In genomic region chr6:86849692-86850445, GRCm38 (mm10) we compare ENCODE assay signal across 8 mouse cellular contexts. TPM values are rescaled to one million over a fixed set of nuclear protein-coding genes. Genes with fewer than 3 reads are reported as not detected.
DNase-seq lines count a peak whose midpoint lies in the region; ATAC-seq and TF ChIP-seq lines count a peak whose summit lies in the region.

No protein-coding gene starts in this region.

- TF ChIP-seq CTCF in left cerebral cortex, adult 2 months (IDR thresholded peaks at IDR 0.05), result no peak; the same call in 1 of the 2 replicates

- no peaks in the 10 kb centered on the region for H3K36me3 ChIP-seq in forebrain, embryonic 14.5 days (ENCODE audit: control insufficient read depth, insufficient read depth, low read length)
- H3K36me3 ChIP-seq in hindbrain, embryonic 16.5 days (ENCODE audit: control insufficient read depth, insufficient read depth, low read length), result no peaks in the 10 kb centered on the region
- no peaks in the 10 kb centered on the region for H3K36me3 ChIP-seq in liver, embryonic 11.5 days (ENCODE audit: control insufficient read depth, insufficient read depth, low read length)
- H3K36me3 ChIP-seq in myocyte (ENCODE audit: control insufficient read depth, insufficient read depth), result peaks cover 5% of the 10 kb centered on the region

- no peaks in the 10 kb centered on the region for H3K9me3 ChIP-seq in forebrain, embryonic 14.5 days (replicated peaks; ENCODE audit: control insufficient read depth, low read length)
- H3K9me3 ChIP-seq in hindbrain, embryonic 16.5 days (ENCODE audit: control insufficient read depth, low read length), result no peaks in the 10 kb centered on the region
- H3K9me3 ChIP-seq in liver, embryonic 11.5 days (ENCODE audit: control insufficient read depth, low read length), result no peaks in the 10 kb centered on the region

- peak overlapping the region; percentile 86 for H3K4me2 ChIP-seq in forebrain, embryonic 14.5 days (ENCODE audit: low read length)
- peak overlapping the region; percentile 88 for H3K4me2 ChIP-seq in hindbrain, embryonic 16.5 days (ENCODE audit: low read length)
- H3K4me2 ChIP-seq in liver, embryonic 11.5 days, result peak overlapping the region; percentile 88
- peak overlapping the region; percentile 98 for H3K4me2 ChIP-seq in myocyte (ENCODE audit: low read depth)

- H3K79me2 ChIP-seq in myocyte (ENCODE audit: control insufficient read depth, insufficient read depth), result peaks cover 48% of the 10 kb centered on the region

- peak overlapping the region; percentile 86 for H3K4me3 ChIP-seq in left cerebral cortex, adult 2 months
- peak overlapping the region; percentile 76 for H3K4me3 ChIP-seq in forebrain, embryonic 14.5 days (ENCODE audit: low read depth, low read length)
- H3K4me3 ChIP-seq in hindbrain, embryonic 16.5 days (ENCODE audit: low read length), result peak overlapping the region; percentile 83
- H3K4me3 ChIP-seq in liver, embryonic 11.5 days (ENCODE audit: low read depth, low read length), result peak overlapping the region; percentile 85
- H3K4me3 ChIP-seq in myocyte, result peak overlapping the region; percentile 78

- H3K4me1 ChIP-seq in forebrain, embryonic 14.5 days (ENCODE audit: control insufficient read depth, insufficient read depth, low read length), result peaks cover 22% of the 10 kb centered on the region
- H3K4me1 ChIP-seq in hindbrain, embryonic 16.5 days (ENCODE audit: control insufficient read depth, insufficient read depth, low read depth, low read length), result peaks cover 37% of the 10 kb centered on the region
- peaks cover 38% of the 10 kb centered on the region for H3K4me1 ChIP-seq in liver, embryonic 11.5 days (replicated peaks; ENCODE audit: control insufficient read depth, insufficient read depth, low read length)

- ATAC-seq in forebrain, embryonic 14.5 days, result peak; percentile 74
- ATAC-seq in hindbrain, embryonic 16.5 days, result peak; percentile 55
- peak; percentile 48 for ATAC-seq in liver, embryonic 11.5 days (replicated peaks; ENCODE audit: low FRiP score)

- H3K9ac ChIP-seq in forebrain, embryonic 14.5 days (ENCODE audit: low read length), result peak overlapping the region; percentile 91
- peak overlapping the region; percentile 93 for H3K9ac ChIP-seq in hindbrain, embryonic 16.5 days (ENCODE audit: low read depth, low read length)
- peak overlapping the region; percentile 89 for H3K9ac ChIP-seq in liver, embryonic 11.5 days (ENCODE audit: low read depth, low read length)

- H3K27me3 ChIP-seq in forebrain, embryonic 14.5 days (replicated peaks; ENCODE audit: control insufficient read depth, insufficient read depth, low read length), result no peaks in the 10 kb centered on the region
- no peaks in the 10 kb centered on the region for H3K27me3 ChIP-seq in hindbrain, embryonic 16.5 days (replicated peaks; ENCODE audit: control insufficient read depth, insufficient read depth, low read length)
- H3K27me3 ChIP-seq in liver, embryonic 11.5 days (replicated peaks; ENCODE audit: control insufficient read depth, insufficient read depth, low read length), result no peaks in the 10 kb centered on the region
- no peaks in the 10 kb centered on the region for H3K27me3 ChIP-seq in myocyte (ENCODE audit: control insufficient read depth, insufficient read depth, insufficient read length)

- under 1% methylated on average over 36 of the region's 36 CpGs for WGBS in forebrain, embryonic 14.5 days
- WGBS in hindbrain, embryonic 16.5 days, result under 1% methylated on average over 33 of the region's 36 CpGs
- WGBS in liver, embryonic 11.5 days, result under 1% methylated on average over 36 of the region's 36 CpGs

- intact Hi-C loops in left cerebral cortex, adult 2 months (cut with DNase I), result loop anchor here (1.0 kb wide), 2 partner anchors 28 to 67 kb away; no protein-coding TSS in a partner anchor

- TF ChIP-seq POLR2A in myocyte (IDR thresholded peaks at IDR 0.05; ENCODE audit: insufficient read length, low read depth), result peak; percentile 38

- no peak for DNase-seq in left cerebral cortex, adult 2 months (ENCODE audit: extremely low spot score in 1 of 2, low spot score in 2 of 2)
- DNase-seq in left cerebral cortex, adult 11 months (ENCODE audit: low spot score), result no peak
- peak; percentile 63 for DNase-seq in adrenal gland, postnatal 10 days
- peak; percentile 61 for DNase-seq in forebrain, embryonic 14.5 days (ENCODE audit: low spot score)
- DNase-seq in liver, embryonic 11.5 days (ENCODE audit: low spot score), result no peak
- no peak for DNase-seq in T-cell, adult 2 months (ENCODE audit: low spot score)

- peak overlapping the region; percentile 100 for H3K27ac ChIP-seq in left cerebral cortex, adult 2 months
- peak overlapping the region; percentile 93 for H3K27ac ChIP-seq in forebrain, embryonic 14.5 days (ENCODE audit: low read depth, low read length)
- H3K27ac ChIP-seq in hindbrain, embryonic 16.5 days (ENCODE audit: low read depth, low read length), result peak overlapping the region; percentile 93
- H3K27ac ChIP-seq in liver, embryonic 11.5 days (ENCODE audit: low read depth, low read length), result peak overlapping the region; percentile 85

- peak overlapping the region; percentile 41 for H3ac ChIP-seq in myocyte (ENCODE audit: control insufficient read depth, insufficient read length)

TF ChIP-seq in myocyte, 11 proteins besides CTCF, POLR2A, EP300 and RAD21:
- TF ChIP-seq USF1 (IDR thresholded peaks at IDR 0.05; ENCODE audit: low read depth) (no peak), REST (IDR thresholded peaks at IDR 0.05; ENCODE audit: insufficient read depth, insufficient read length) (no peak), MYOG (IDR thresholded peaks at IDR 0.05; ENCODE audit: control insufficient read depth in 1 of 3, insufficient read depth in 1 of 3, insufficient read length in 2 of 3, low read depth in 2 of 3) (no peak), SRF (IDR thresholded peaks at IDR 0.05; ENCODE audit: control insufficient read depth, insufficient read length, low read depth) (no peak), TCF3 (IDR thresholded peaks at IDR 0.05; ENCODE audit: insufficient read length, low read depth) (no peak)

RNA-seq across cellular contexts. Expression of gene Aak1, which starts 0.6 kb away (rescaled TPM):
- 100 to 1,000 TPM; 442 to 463 TPM for total RNA-seq in left cerebral cortex, adult 2 months (2021)
- total RNA-seq in adrenal gland, postnatal 10 days (2021), result 10 to 100 TPM; 63.1 to 69.5 TPM
- polyA plus RNA-seq in forebrain, embryonic 14.5 days (2014; fragmentation: Nextera tagmentation; extraction: Ambion mirVana), result 23.5 and 30.9 TPM in 2 replicates
- polyA plus RNA-seq in hindbrain, embryonic 16.5 days (2015; fragmentation: Nextera tagmentation; extraction: Ambion mirVana), result 39.1 and 40.2 TPM in 2 replicates
- 13.1 TPM in 2 replicates for polyA plus RNA-seq in liver, embryonic 11.5 days (2014; fragmentation: Nextera tagmentation; extraction: Ambion mirVana)
- 11.5 TPM for polyA plus RNA-seq in myocyte (2012; fragmentation: generic; extraction: Trizol)

RNA-seq across cellular contexts. Expression of gene Anxa4, which starts 56.5 kb away (rescaled TPM):
- 1 to 10 TPM; 6.5 to 7.7 TPM for total RNA-seq in left cerebral cortex, adult 2 months (2021)
- 10 to 100 TPM; 56.1 to 61.2 TPM for total RNA-seq in adrenal gland, postnatal 10 days (2021)
- polyA plus RNA-seq in forebrain, embryonic 14.5 days (2014; fragmentation: Nextera tagmentation; extraction: Ambion mirVana), result 6.5 and 7.2 TPM in 2 replicates
- polyA plus RNA-seq in hindbrain, embryonic 16.5 days (2015; fragmentation: Nextera tagmentation; extraction: Ambion mirVana), result 6.3 and 7.4 TPM in 2 replicates
- 41.8 and 43.0 TPM in 2 replicates for polyA plus RNA-seq in liver, embryonic 11.5 days (2014; fragmentation: Nextera tagmentation; extraction: Ambion mirVana)
- 72.5 TPM for polyA plus RNA-seq in myocyte (2012; fragmentation: generic; extraction: Trizol)

Comparison
In these comparisons a context has a peak if more than half of its experiments do, and no peak if none do; other contexts are left out.
1. DNase-seq: peak in adrenal gland, postnatal 10 days (single experiment) and forebrain, embryonic 14.5 days (single experiment); none in left cerebral cortex, adult 2 months (0 of 2), left cerebral cortex, adult 11 months (single experiment), liver, embryonic 11.5 days (single experiment) and T-cell, adult 2 months (single experiment).
2. Peak in every context shown above with its lines, with median percentiles within 50 percentile points of each other: H3K27ac ChIP-seq, H3K4me3 ChIP-seq, ATAC-seq, H3K4me2 ChIP-seq and H3K9ac ChIP-seq.